Mouse (Mus musculus) erythroblast, adult 5-6 weeks (primary cell): ENCODE results near the gene Ogn. TPM values are rescaled to one million over a fixed set of nuclear protein-coding genes. Genes with fewer than 3 reads are reported as not detected.
A peak's percentile ranks its signal among the peaks of the same experiment; 100 is the strongest.
"Not testable (repeated sequence)": the region's sequence is repeated elsewhere in the genome, so short reads cannot be mapped to it uniquely, and the experiment has no call there.

Experiments
- ATAC-seq: replicated peaks from 2 replicates; pipeline ENCODE4 v1.8.0; 2016; ENCODE audit warnings: moderate number of reproducible peaks, mild to moderate bottlenecking, moderate TSS enrichment, inconsistent platforms; ENCODE audit not compliant: poor library complexity, low FRiP score, severe bottlenecking
- total RNA-seq, 2 experiments: library from RNA; stranded (forward) in 1 of 2; stranded (reverse) in 1 of 2; fragments of 150-400 nt in 1 of 2; fragments of 200-764, 138-1000 nt in 1 of 2; gene quantifications; 2 replicates each; pipeline versions ENCODE4 v1.2.3 to v1.2.4; 2015 to 2017; ENCODE audit warnings: low replicate concordance in 2 of 2

The Ogn gene
- total RNA-seq (2015; ENCODE audit: low replicate concordance) (5.8 TPM in 1 of 2 replicates, not detected in the other), total RNA-seq (2017; ENCODE audit: low replicate concordance) (1.3 TPM in 1 of 2 replicates, not detected in the other)

GRCm38 (mm10) chr13:49607714-49608113 is at the start of gene Ogn:
Gene Ogn, plus strand, starts transcription at chr13:49608046.
- ATAC-seq, result no peak

GRCm38 (mm10) chr13:49559185-49559584 is 48.7 kb upstream of the Ogn start:
- ATAC-seq, result no peak

GRCm38 (mm10) chr13:49560886-49561285 is 47.0 kb upstream of the Ogn start:
- ATAC-seq, result no peak

GRCm38 (mm10) chr13:49564347-49564746 is 43.5 kb upstream of the Ogn start:
- ATAC-seq, result no peak

GRCm38 (mm10) chr13:49570371-49570770 is 37.5 kb upstream of the Ogn start:
- no peak for ATAC-seq

GRCm38 (mm10) chr13:49571418-49571817 is 36.4 kb upstream of the Ogn start:
- peak; percentile 46 for ATAC-seq

GRCm38 (mm10) chr13:49581541-49582530 is 26.0 kb upstream of the Ogn start, which contains the start of gene Omd:
Gene Omd, plus strand, starts transcription at chr13:49582462.
- no peak for ATAC-seq

GRCm38 (mm10) chr13:49583859-49584258 is 24.0 kb upstream of the Ogn start:
- ATAC-seq, result no peak

- no peak for ATAC-seq
Observed at GRCm38 (mm10) chr13:49584307-49585005, 23.4 kb upstream of the Ogn start.

- no peak for ATAC-seq
Observed at GRCm38 (mm10) chr13:49586062-49586461, 21.8 kb upstream of the Ogn start.

GRCm38 (mm10) chr13:49602541-49602940 is 5.3 kb upstream of the Ogn start:
- not testable (repeated sequence) for ATAC-seq

GRCm38 (mm10) chr13:49603603-49604002 is 4.2 kb upstream of the Ogn start:
- no peak for ATAC-seq

- no peak for ATAC-seq
Observed at GRCm38 (mm10) chr13:49608589-49609322, 910 bp downstream of the Ogn start.

GRCm38 (mm10) chr13:49617021-49617420 is 9.2 kb downstream of the Ogn start:
- peak; percentile 72 for ATAC-seq

GRCm38 (mm10) chr13:49618365-49618764 is 10.5 kb downstream of the Ogn start:
- ATAC-seq, result peak; percentile 66

- ATAC-seq, result no peak
Observed at GRCm38 (mm10) chr13:49623216-49623615, 15.4 kb downstream of the Ogn start.

GRCm38 (mm10) chr13:49628167-49628566 is 20.3 kb downstream of the Ogn start:
- ATAC-seq, result no peak

- ATAC-seq, result no peak
Observed at GRCm38 (mm10) chr13:49629076-49629475, 21.2 kb downstream of the Ogn start.

GRCm38 (mm10) chr13:49639965-49640364 is 32.1 kb downstream of the Ogn start:
- ATAC-seq, result no peak

- ATAC-seq, result no peak
Observed at GRCm38 (mm10) chr13:49642650-49643049, 34.8 kb downstream of the Ogn start.
